Mouse (Mus musculus): ENCODE measurements around the gene Ddx39. TPM values are rescaled to one million over a fixed set of nuclear protein-coding genes. Genes with fewer than 3 reads are reported as not detected.

The Ddx39 gene
- total and polyA plus RNA-seq, 3 experiments: 77.5 to 226 (median 141) TPM

GRCm38 (mm10) chr8:83725521-83726102 is 10.6 kb downstream of the Ddx39 start:
- peaks cover 97% of the 10 kb centered on the region for H3K36me3 ChIP-seq (replicated peaks)
- TF ChIP-seq POLR2AphosphoS5 (IDR thresholded peaks at IDR 0.05; ENCODE audit: insufficient replicate concordance, low read depth, low read length): peak; percentile 75; the same call in 1 of the 2 replicates
- no peak for TF ChIP-seq CTCF (IDR thresholded peaks at IDR 0.05; ENCODE audit: low read depth, low read length)
- ATAC-seq (ENCODE audit: extremely low read depth, insufficient number of reproducible peaks, low FRiP score, poor library complexity, severe bottlenecking): no peak
- no peak overlapping the region for H3K4me3 ChIP-seq (ENCODE audit: low read depth, low read length)
- DNase-seq (ENCODE audit: low spot score): no peak
- no peaks in the 10 kb centered on the region for H3K9me3 ChIP-seq (replicated peaks)
- peaks cover 86% of the 10 kb centered on the region for H3K4me1 ChIP-seq (ENCODE audit: insufficient read depth, low read depth, low read length)
- no peaks in the 10 kb centered on the region; the same call in 1 of the 2 replicates for H3K27me3 ChIP-seq (ENCODE audit: insufficient read depth, low read length)

DNA sequence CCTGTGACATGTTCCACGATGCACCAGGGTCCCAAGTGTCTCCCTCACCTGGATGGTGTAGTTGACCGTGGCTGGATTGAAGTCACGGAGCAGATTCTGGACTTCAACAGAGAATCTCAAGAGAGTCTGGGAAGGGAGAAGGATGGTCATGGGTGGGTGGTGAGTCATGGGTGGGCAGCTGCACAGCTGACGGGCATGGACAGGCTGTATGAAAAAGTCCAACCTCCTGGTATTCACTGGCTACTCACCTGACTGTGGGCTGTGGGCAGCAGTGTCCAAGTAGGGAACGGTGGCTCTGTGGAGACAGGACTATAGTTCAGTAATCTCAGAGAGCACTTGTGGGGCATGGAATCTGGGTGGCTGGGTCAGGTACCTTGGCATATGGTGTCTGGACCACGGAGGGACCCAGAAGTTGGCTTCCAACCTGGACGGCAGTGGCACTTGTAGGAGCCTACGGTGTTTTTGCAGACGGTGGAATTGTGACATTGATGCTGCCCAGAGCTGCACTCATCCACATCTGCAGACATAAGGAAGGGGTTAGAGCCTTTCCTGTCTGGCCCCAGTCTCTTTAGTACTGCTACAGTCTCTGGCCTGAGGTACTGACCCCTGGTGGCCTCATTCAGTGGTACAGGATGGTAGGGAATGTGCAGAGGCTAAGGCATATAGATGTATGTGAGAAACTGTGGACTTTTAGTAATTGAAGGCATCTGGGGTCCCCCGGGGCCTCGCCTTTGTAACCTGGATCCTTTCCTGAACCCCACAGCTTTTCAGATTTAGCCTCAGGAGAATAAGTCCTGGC is 14.2 kb downstream of the Ddx39 start:
- H3K27me3 ChIP-seq (ENCODE audit: insufficient read depth, low read length): no peaks in the 10 kb centered on the region
- no peak overlapping the region for H3K4me3 ChIP-seq (ENCODE audit: low read depth, low read length)
- TF ChIP-seq CTCF (IDR thresholded peaks at IDR 0.05; ENCODE audit: low read depth, low read length) (peak; percentile 17; the same call in 1 of the 2 replicates), GATA2 (IDR thresholded peaks at IDR 0.05; ENCODE audit: borderline replicate concordance, low read depth, low read length) (no peak), GATA1 (IDR thresholded peaks at IDR 0.05; ENCODE audit: borderline replicate concordance, low read length) (no peak)
- H3K4me1 ChIP-seq (ENCODE audit: insufficient read depth, low read depth, low read length): peaks cover 79% of the 10 kb centered on the region
- H3K36me3 ChIP-seq (replicated peaks): peaks cover 97% of the 10 kb centered on the region
- ATAC-seq (ENCODE audit: extremely low read depth, insufficient number of reproducible peaks, low FRiP score, poor library complexity, severe bottlenecking): no peak
- no peaks in the 10 kb centered on the region for H3K9me3 ChIP-seq (replicated peaks)
- no peak for DNase-seq (ENCODE audit: low spot score)

- Histone ChIP-seq H3K4me1 (ENCODE audit: insufficient read depth, low read depth, low read length) (peaks cover 85% of the 10 kb centered on the region), H3K9me3 (replicated peaks) (no peaks in the 10 kb centered on the region), H3K36me3 (replicated peaks) (peaks cover 99% of the 10 kb centered on the region), H3K4me3 (ENCODE audit: low read depth, low read length) (no peak overlapping the region), H3K27me3 (ENCODE audit: insufficient read depth, low read length) (no peaks in the 10 kb centered on the region)
- TF ChIP-seq GATA2 (IDR thresholded peaks at IDR 0.05; ENCODE audit: borderline replicate concordance, low read depth, low read length) (no peak), POLR2AphosphoS5 (IDR thresholded peaks at IDR 0.05; ENCODE audit: insufficient replicate concordance, low read depth, low read length) (0 out of 2 replicates have a peak, but pooled peaks have one; percentile 47), CTCF (IDR thresholded peaks at IDR 0.05; ENCODE audit: low read depth, low read length) (no peak), GATA1 (IDR thresholded peaks at IDR 0.05; ENCODE audit: borderline replicate concordance, low read length) (no peak), TAL1 (conservative IDR thresholded peaks at IDR 0.05; ENCODE audit: low read depth, low read length) (no peak)
- no peak for DNase-seq (ENCODE audit: low spot score)
- no peak for ATAC-seq (ENCODE audit: extremely low read depth, insufficient number of reproducible peaks, low FRiP score, poor library complexity, severe bottlenecking)
Measured at GRCm38 (mm10) chr8:83731906-83732305, 16.9 kb downstream of the Ddx39 start.

DNA sequence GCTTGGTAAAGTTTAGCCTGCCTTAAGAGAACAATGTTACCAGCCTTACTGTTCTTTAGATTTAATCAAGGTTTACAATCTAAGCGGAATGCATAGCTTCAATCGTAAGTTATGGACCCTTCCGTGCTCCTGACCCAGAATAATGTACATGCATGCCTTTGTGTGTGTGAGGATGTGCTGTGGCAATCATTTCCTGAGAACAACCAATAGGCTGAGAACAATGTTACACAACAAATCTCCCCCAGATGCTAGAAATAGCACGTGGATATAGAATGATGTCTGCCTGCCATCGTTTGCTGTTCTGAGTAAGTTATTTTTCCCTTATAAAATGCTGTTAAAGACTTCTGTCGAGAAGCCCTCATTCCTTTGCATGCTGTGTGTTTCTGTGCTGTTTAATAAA is 17.9 kb downstream of the Ddx39 start:
- Histone ChIP-seq H3K36me3 (replicated peaks) (peaks cover 100% of the 10 kb centered on the region), H3K4me1 (ENCODE audit: insufficient read depth, low read depth, low read length) (peaks cover 91% of the 10 kb centered on the region)
- ATAC-seq (ENCODE audit: extremely low read depth, insufficient number of reproducible peaks, low FRiP score, poor library complexity, severe bottlenecking): no peak

DNA sequence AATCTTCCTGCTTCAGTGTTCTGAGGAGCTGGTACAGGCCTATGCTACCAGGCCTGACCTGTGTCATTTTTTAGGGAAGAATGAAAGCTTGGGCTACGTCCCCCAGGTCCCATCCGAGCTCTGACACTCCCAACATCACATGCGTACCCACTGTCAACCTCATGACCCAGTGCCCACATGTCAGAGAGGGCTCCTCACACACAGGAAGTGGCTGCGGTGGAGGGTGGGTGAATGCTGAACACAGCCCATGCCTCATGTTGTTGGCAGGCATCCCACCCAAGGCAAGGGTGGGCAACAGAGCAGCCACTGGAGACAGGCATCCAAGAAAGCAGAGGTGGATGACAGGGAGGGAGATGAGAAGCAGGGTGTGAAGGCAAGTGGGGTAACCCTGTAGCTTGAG is 21.7 kb downstream of the Ddx39 start:
- Histone ChIP-seq H3K9me3 (replicated peaks) (peaks cover 6% of the 10 kb centered on the region), H3K36me3 (replicated peaks) (peaks cover 84% of the 10 kb centered on the region), H3K4me1 (ENCODE audit: insufficient read depth, low read depth, low read length) (peaks cover 87% of the 10 kb centered on the region), H3K4me3 (ENCODE audit: low read depth, low read length) (peak overlapping the region; percentile 59; the same call in 1 of the 2 replicates), H3K27me3 (ENCODE audit: insufficient read depth, low read length) (no peaks in the 10 kb centered on the region)
- DNase-seq (ENCODE audit: low spot score): no peak
- ATAC-seq (ENCODE audit: extremely low read depth, insufficient number of reproducible peaks, low FRiP score, poor library complexity, severe bottlenecking): no peak
- TF ChIP-seq POLR2AphosphoS5 (IDR thresholded peaks at IDR 0.05; ENCODE audit: insufficient replicate concordance, low read depth, low read length) (no peak), GATA1 (IDR thresholded peaks at IDR 0.05; ENCODE audit: borderline replicate concordance, low read length) (no peak), TAL1 (conservative IDR thresholded peaks at IDR 0.05; ENCODE audit: low read depth, low read length) (no peak), GATA2 (IDR thresholded peaks at IDR 0.05; ENCODE audit: borderline replicate concordance, low read depth, low read length) (no peak), CTCF (IDR thresholded peaks at IDR 0.05; ENCODE audit: low read depth, low read length) (no peak)

More for the DNA sequence above, 17.9 kb downstream of the Ddx39 start:
- Histone ChIP-seq H3K9me3 (replicated peaks) (peaks cover 6% of the 10 kb centered on the region), H3K4me3 (ENCODE audit: low read depth, low read length) (no peak overlapping the region), H3K27me3 (ENCODE audit: insufficient read depth, low read length) (no peaks in the 10 kb centered on the region)
- TF ChIP-seq GATA1 (IDR thresholded peaks at IDR 0.05; ENCODE audit: borderline replicate concordance, low read length) (no peak), GATA2 (IDR thresholded peaks at IDR 0.05; ENCODE audit: borderline replicate concordance, low read depth, low read length) (no peak)
- DNase-seq (ENCODE audit: low spot score): no peak

- H3K4me3 ChIP-seq (ENCODE audit: low read depth, low read length): peak overlapping the region; percentile 83; the same call in 1 of the 2 replicates
- H3K27me3 ChIP-seq (ENCODE audit: insufficient read depth, low read length): no peaks in the 10 kb centered on the region
- H3K36me3 ChIP-seq (replicated peaks): peaks cover 77% of the 10 kb centered on the region
- TF ChIP-seq GATA2 (IDR thresholded peaks at IDR 0.05; ENCODE audit: borderline replicate concordance, low read depth, low read length) (no peak), CTCF (IDR thresholded peaks at IDR 0.05; ENCODE audit: low read depth, low read length) (0 out of 2 replicates have a peak, but pooled peaks have one; percentile 12), GATA1 (IDR thresholded peaks at IDR 0.05; ENCODE audit: borderline replicate concordance, low read length) (no peak)
- H3K4me1 ChIP-seq (ENCODE audit: insufficient read depth, low read depth, low read length): peaks cover 88% of the 10 kb centered on the region
- H3K9me3 ChIP-seq (replicated peaks): peaks cover 6% of the 10 kb centered on the region
- ATAC-seq (ENCODE audit: extremely low read depth, insufficient number of reproducible peaks, low FRiP score, poor library complexity, severe bottlenecking) (no peak), DNase-seq (ENCODE audit: low spot score) (no peak)
Measured at GRCm38 (mm10) chr8:83737346-83737745, 22.4 kb downstream of the Ddx39 start.

Measured in G1E (cell line).